Mouse (Mus musculus): ENCODE measurements at regions not wholly inside any gene's neighbourhood (a gene's known extent, or its start where the extent isn't known, plus 50 kb on each side); places are given as distances from the start of the nearest gene placed in this dataset.
"Not testable (repeated sequence)": the region's sequence is repeated elsewhere in the genome, so short reads cannot be mapped to it uniquely, and the experiment has no call there.

DNA sequence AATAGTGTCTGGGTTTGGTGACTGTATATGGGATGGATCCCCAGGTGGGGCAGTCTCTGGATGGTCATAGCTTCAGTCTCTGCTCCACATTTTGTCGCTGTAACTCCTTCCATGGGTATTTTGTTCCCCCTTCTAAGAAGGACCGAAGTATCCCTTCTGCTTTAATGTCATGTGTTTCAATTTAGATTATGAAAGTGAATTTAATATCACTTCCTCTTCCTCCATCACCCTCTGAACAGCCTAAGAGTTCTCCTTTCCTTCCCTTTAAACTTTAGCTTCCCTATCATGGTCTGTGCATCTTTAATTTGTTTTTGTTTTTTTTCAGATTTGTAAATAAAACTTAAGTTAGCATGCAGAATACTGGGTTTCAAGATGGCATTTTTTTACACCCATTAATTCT is 211.0 kb upstream of the Phyhipl start:
- DNase-seq (ENCODE audit: low read depth, low spot score): no peak

DNA sequence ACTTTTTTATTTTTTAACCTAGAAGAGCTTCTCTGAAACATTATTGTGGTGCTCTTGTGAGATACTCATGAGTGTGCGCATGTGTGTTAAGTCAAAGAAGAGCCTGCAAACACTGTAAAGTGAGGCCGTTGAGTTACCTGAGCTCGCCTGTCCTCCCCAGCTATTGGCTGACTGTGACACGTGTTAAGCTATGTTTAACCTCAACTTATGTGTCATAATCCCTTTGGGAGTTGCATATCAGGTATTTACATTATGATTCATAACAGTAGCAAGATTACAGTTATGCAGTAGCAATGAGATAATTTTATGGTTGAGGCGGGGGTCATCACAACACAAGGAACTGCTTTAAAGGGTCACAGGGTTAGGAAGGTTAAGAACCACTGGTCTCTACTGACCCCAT is 208.9 kb upstream of the Phyhipl start:
- no peak for DNase-seq (ENCODE audit: low read depth, low spot score)

DNA sequence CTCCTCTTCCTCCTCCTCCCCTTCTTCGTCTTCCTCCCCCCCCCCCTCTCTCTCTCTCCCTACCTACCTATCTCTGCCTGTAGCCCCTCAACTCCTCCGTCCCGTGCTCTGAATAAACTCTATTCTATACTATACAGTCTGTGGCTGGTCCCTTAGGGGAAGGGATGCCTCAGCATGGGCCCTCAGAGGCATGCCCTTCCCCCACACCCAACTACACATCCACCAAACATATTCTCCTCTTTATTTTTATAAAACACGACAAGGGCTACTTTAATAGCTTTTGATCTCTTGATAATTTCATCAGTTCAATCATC is 206.2 kb upstream of the Phyhipl start:
- DNase-seq (ENCODE audit: low read depth, low spot score): no peak

DNA sequence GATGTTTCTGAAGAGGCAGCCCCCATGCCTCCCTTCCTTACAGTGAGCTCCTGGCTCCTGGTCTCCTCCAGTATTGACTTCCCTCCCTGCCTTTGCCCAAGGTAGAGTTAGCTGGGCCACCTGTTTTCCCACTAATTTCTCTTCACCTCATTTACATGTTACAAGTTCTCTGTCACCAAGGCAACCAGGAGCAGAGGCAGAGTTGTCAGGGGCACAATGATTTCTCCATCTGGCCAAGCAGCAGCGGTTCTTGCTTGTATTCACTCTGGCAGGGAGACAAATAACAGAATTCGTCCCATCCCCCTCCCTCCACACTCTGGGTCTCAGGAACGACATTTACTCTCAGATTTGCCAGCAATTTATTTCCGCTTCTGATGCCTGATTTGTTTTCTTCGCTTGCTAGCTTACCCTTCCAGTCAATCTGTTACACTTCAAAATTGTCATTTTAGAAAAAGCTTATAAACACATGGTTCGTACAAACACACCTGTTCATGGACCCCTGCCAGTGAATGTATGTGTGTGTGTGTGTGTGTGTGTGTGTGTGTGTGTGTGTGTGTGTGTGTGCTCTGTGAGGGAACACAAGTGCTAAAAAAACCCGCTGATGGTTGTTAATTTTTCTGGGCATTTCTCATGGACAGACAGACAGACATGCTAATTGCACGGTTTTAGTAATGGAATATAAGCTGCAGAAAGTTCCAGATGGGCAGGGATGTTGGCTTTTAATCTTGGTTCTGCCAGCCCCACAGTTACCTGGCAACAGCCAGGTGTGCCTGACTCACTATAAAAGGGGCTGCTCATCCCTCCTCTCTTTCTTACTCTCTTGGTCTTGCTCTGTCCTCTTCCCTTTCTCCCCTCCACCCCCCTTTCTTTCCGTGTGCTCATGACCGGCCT is 205.6 kb upstream of the Phyhipl start:
- DNase-seq (ENCODE audit: low read depth, low spot score): peak; percentile 58

DNA sequence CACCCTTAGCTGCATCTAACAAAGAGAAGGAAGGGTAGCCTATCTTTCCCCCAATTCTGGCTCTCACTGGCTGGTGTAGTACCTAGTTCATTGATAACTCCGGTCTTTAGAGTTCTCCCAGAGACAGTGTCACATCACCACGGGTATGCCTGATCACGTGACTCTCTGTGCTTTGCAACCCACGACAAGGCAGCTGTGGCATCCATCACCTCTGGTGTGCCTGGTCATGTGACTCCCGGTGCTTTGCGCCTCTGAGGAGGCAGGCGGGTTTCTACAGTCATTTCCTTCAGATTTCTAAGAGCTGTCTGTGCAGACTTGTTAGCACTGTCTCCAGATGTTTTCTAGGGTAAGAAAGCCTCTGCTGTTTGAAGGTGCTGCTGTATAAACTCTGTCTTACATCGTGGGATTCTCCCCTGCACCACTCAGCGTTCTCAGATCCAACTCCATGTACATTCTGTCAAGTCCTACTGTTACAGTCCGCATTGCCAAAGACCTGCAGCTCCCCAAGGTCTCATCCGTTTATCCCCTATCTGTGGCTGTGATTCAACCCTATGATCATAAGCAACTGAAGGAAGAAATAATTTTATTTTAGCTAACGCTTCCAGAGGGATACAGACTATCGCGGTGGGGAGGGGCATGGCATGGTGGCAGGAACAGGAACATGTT is 201.5 kb upstream of the Phyhipl start:
- no peak for DNase-seq (ENCODE audit: low read depth, low spot score)

DNA sequence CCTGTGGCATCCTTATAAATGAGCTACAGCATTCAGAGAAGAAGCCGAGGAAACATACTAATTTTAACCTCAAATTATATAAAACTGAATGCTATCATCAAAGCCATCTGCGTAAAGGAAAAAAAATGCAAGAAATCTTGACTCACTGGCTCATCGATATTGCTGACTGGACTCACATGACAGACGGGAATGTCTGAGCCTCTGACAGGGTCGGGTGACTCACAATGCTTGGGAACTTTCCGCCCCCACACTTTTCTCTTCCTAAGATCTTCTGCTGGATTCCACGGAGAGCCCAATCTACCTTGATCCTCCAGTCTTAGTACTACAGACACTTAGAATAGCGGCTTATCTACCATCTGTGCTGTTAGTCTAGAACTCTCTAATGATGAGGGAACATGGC is 200.2 kb upstream of the Phyhipl start:
- peak; percentile 69 for DNase-seq (ENCODE audit: low read depth, low spot score)

DNA sequence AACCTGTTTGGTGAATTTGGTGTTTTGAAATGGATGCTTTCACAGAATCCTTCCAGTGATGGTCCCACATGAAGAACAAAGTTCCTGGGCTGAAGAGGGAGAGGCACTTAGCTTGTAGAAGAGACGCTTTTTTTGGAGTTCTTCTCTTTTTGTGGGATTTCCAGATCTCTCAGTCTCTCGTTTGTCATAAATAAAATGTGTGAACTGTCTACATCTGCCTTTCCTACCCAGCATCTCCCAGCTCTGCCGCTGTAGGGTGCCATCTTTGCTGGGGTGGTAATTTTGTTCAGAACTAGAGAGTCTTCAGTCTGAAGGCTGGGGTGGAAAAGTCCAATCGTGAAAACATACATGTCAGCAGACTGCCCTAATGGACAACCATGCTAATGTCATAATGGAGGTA is 197.8 kb upstream of the Phyhipl start:
- DNase-seq (ENCODE audit: low read depth, low spot score): no peak

DNA sequence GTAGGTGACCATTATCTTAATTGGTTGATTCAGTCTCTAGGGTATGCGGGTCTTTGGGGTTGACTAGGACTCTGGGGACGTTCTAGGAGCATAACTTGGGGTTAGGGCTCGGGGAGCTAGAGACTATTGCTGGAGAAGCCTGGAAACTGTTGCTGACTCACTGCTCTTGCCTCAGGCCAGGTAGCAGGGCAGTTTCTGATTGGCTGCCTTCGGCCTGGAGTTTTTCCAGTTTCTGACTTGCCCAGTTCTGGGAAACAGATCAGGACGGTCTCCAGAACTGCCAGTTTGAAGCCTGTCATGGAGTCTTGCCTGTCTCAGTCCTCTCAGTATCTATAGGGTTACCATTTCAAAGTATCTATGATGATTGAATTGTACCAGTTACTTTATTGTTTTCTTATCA is 192.4 kb upstream of the Phyhipl start:
- DNase-seq (ENCODE audit: low read depth, low spot score): no peak

DNA sequence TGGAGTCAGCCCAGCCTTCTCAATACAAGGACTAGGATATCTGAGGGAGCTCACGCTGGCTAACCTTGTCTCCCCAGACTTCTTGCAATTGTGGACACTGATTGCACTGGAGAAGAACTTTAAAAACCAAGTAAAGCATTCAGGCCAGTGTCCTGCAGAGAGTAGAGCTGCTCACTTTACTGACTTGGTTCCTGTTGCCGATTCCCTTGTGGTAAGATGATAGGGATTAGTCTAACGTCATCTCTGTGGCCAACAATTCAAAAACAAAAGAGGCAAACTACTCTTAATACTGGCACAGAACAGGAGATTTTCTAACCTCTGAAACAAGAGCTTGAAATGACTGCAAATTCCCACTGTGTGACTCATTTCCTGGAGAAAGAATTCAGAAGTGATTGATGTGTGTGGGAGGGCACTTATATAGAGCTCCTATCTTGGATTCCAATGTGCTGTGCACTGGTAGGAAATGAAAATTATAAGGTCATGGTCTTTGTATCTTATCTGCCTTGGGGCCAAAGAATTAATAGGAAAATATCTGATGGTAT is 191.6 kb upstream of the Phyhipl start:
- peak; percentile 47 for DNase-seq (ENCODE audit: low read depth, low spot score)

DNA sequence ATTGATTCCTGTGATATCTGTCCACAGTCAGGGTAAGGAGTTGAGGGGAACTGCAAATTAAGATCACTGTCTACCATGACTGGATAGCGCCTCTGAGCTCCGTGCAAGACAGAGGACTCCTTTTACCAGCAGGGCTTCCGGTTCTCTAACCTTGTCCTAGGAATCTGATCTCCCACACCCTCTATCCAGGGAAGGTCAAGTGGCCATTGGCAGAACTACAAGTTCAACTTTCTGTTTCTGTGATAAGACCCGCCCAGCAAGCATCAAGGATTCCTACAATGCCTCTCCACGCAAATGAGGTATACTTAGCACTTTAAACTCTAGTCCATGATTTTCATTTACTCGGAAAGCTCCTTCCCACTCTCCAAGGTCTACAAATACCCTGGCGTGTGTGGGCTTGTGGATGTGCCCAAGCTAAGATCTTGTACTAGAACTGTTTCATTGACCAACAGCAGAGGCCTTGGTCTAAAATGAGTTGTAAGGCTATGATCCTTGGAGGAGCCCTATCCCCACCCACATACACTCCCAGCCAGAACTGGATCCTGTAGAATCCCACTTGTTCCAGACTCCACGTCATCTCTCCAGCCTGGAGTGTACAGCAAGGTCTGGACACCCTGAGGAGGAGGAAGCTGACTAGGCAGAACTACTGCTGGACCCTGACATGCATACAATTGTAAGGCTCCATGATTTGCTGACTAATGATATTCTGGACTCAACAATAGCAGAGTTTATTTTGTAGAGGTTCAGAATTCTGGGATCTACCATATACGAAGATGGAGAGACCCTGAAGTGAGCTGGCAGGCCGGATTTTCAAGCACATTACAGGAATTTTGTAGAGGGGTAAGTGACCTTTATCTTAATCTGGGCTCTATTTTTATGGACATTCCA is 190.8 kb upstream of the Phyhipl start:
- DNase-seq (ENCODE audit: low read depth, low spot score): no peak

DNA sequence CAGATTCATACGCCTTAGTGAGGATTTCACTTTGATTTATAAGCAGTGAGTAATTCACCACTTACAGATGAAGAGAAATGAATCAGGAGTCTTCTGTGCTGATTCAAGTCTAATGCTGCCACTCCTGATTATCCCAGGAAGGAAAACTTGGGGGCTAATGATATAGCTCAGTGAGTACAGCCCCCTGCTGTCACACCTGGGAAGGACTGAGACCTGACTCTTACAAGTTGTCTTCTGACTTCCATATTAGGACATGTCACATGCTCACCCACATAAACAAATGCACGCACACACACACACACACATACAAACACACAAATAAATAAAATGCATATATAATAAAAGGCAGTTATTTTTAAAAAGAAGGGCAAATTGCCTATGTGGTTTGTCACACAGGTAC is 188.1 kb upstream of the Phyhipl start:
- DNase-seq (ENCODE audit: low read depth, low spot score): no peak

DNA sequence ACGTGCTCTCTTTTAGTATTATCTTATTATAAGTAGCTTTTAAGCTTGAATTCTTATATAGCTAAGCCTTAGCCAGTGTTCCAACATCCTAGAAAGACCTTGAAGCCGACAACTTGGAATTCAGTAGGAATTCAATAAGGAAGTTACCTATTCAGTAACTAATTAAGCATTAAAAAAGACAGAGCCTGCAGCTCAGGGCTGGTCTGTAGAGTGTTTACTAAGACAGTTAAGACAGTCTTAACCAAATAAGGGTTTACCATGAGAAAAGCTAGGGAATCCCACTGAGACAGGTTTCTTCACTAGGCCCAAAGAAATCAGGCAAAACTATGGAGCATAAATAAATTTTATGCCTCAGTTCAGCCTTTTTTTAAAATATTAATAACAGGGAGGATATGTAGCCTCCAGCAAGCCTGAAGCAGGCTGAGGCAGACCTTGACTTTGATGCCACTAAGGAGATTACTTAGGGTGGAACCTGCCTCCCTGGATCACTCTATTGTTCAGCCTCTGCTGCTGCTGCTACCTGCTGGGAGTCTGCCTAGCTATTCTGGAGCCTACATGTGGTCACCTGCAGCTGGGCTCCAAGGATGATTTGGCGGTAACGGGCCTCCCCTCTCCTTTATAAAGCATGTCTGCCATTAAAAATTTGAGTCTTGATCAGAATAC is 186.5 kb upstream of the Phyhipl start:
- DNase-seq (ENCODE audit: low read depth, low spot score): no peak

DNA sequence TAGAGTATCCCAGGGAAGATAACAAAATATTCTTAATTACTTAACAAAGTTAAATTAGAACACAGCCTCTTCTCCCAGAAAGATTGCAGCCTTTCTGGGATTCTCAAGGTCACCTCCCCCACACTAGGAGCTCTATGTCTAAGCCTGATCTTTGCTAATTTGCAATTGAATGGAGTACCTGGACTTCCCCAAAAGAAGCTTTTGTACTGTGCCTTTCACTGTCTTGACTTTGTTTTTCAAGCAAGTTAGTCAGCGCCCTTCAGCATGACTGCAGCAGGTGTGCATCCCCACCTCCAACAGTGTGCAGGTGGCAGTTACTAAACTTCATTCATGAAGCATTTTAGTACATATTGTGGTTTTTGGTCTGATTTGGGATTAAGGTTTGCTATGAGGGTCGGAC is 185.4 kb upstream of the Phyhipl start:
- not testable (repeated sequence) for DNase-seq (ENCODE audit: low read depth, low spot score)

DNA sequence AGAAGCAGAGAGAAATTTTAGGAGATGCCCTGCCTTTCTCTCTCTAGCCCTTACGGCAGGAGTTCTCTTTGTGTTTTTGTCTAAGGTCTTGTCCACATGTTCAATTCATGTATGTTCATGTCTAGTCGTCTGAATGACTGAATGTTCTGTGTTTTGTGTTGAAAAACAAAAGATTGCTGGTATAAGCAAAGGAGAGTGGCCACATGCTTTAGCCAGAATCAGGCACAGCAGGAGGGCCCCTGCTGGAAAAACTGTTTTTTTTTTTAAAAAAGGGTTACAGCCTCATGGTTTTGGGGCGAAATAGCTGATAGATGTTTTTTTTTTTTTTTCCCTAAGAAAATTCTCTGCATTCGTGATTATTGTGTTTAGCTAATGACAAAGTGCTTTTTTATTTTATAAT is 182.4 kb upstream of the Phyhipl start:
- no peak for DNase-seq (ENCODE audit: low read depth, low spot score)

DNA sequence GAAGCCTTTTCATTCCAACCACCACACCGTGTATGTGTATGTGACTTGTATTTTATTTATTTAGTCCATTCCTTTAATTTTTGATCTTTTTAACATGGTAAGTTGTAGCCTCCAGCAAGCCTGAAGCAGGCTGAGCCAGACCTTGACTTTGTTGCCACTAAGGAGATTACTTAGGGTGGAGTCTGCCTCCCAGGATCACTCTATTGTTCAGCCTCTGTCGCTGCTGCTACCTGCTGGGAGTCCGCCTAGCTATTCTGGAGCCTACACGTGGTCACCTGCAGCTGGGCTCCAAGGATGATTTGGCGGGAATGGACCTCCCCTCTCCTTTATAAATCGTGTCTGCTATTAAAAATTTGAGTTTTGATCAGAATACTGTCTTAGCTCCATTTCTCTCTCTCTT is 181.6 kb upstream of the Phyhipl start:
- no peak for DNase-seq (ENCODE audit: low read depth, low spot score)

DNA sequence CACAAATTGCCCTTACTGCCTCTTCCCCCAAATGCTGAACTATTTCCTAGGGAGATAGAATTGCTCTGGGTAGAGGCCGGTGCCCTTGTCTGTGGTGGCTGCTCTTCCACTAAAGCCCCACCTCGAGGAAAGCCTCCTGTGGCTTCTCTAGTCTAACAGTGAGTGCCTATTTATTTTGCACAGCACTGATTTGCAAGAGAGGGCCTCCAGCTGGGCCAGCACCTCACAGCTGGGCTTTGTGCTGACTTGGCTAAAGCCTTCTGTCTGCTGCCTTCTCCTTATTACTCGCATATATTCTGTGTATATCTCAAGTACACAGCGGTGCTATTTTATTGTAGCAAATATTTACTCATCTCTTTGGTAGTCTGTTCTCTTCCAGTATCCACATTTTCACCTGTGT is 176.9 kb upstream of the Phyhipl start:
- DNase-seq (ENCODE audit: low read depth, low spot score): no peak

DNA sequence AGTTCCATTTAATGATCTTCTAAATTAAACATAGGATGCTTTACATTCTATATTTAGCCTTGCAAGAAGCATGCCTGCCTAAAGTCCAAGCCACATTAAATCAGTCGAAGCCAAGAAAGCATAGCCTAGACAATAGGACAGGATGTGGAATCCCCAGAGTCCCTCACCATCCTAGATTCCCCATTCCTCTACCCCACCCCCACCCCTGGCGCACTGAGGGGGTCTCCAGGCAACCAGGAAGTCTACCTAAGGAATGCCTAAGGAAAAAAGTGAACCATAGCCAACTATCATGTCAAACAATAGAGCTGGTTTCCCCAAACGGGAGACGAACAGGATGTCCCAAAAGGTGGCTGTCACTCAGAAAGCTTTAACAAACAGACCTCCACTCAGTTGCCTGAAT is 172.5 kb upstream of the Phyhipl start:
- no peak for DNase-seq (ENCODE audit: low read depth, low spot score)

DNA sequence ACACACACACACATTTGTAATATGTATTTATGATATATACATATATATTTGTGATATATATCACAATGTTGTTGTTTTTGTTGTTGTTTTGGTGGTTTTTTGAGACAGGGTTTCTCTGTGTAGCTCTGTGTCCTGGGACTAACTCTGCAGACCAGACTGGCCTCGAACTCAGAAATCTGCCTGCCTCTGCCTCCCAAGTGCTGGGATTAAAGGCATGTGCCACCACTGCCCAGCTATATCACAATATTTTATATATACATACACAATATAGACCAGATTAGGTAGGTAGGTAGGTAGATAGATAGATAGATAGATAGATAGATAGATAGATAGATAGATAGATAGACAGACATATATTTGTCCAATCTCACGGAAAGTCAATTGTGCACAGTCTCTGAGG is 171.8 kb upstream of the Phyhipl start:
- not testable (repeated sequence) for DNase-seq (ENCODE audit: low read depth, low spot score)

DNA sequence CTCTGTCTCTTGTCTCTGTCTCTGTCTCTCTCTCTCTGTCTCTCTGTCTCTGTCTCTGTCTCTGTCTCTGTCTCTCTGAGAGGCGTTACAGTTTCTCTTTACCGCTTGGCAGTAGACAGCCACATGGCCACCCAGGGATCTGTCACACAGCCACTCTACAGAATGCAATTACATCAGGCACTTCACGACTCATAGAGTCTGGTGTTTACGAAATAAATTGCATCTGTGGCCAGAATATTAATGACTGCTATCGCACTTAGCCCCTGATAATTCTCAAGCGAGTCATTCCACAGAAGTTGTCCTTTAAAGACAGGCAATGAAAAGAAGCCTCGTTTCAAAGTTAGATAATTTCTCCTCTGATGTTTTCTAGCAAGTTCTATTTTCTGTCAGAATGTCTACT is 170.9 kb upstream of the Phyhipl start:
- no peak for DNase-seq (ENCODE audit: low read depth, low spot score)

DNA sequence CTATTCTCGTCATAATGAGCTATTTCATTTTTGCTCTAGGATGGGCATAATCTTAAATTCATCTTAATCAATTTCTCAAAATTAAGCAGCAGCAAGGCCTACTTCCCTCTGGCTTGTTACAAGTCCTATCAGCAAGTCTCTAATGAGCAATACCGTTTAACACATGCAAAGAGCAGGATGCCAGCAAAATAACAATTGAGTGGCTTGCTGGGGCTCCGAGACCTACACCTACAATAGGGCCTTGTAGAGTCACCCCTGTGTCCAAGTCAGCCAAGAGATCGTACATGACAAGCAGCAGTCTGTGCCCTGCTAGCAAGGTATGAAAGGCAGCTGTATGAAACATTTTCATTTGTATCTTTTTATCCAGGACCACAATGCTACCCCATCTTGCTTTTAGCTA is 169.7 kb upstream of the Phyhipl start:
- no peak for DNase-seq (ENCODE audit: low read depth, low spot score)

DNA sequence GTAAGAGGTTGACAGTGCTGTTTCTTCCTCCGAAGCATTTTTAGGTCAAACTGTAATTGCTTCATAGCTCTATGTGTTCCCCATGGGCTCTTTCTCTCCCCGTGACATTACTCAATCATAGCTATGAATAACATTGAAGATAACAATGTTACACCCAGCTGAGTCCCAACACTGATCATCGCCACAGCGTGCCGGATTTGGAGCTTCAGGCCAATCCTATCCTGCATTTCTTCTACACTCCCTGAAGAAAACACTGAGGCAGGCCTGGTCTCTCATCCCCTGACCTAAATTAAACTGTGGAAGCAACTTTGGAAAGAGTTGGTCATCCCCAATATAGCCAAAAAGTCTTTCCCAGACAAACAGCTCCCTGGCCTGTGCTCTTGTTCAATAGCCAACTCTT is 168.7 kb upstream of the Phyhipl start:
- no peak for DNase-seq (ENCODE audit: low read depth, low spot score)

DNA sequence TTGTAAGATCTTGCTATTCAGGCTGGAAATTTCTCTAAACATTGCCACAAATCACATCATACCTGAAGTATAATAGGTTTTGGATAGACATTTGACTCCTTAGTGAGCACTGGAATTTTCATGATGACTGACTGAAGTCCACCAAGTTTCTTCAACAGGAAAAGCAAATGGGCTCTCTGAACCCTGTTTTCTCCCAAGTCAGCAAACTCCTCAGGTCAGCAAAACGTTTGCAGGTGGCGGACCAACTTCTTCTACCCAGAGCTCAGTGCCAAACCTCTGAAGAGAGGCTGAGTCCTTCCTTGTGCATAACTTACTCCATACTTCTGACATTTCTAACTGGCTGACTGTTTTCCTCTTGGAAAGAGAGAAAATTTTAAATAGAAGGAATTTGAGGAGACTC is 164.2 kb upstream of the Phyhipl start:
- DNase-seq (ENCODE audit: low read depth, low spot score): no peak
